ENCODE assay signal across 9 mouse cellular contexts in genomic region chr6:124998066-124998465, GRCm38 (mm10). TPM values are rescaled to one million over a fixed set of nuclear protein-coding genes. Genes with fewer than 3 reads are reported as not detected.
DNase-seq lines count a peak whose midpoint lies in the region; ATAC-seq and TF ChIP-seq lines count a peak whose summit lies in the region.
"Had no signal": no experiment of that assay in that cellular context is flagged by ENCODE, and none has a peak within 500 bp of the region (broad histone marks: within the 10 kb centered on the region; RNA-seq: fewer than 3 reads in every experiment).

No protein-coding gene starts in this region.

- H3K9me3 ChIP-seq in kidney, postnatal 0 days (replicated peaks; ENCODE audit: low read length), result no peaks in the 10 kb centered on the region
- no peaks in the 10 kb centered on the region for H3K9me3 ChIP-seq in hindbrain, postnatal 0 days (ENCODE audit: low read length)
- H3K9me3 ChIP-seq in neural tube, embryonic 14.5 days (ENCODE audit: control insufficient read depth, low read length), result no peaks in the 10 kb centered on the region

- H3K4me3 ChIP-seq in kidney, postnatal 0 days (replicated peaks; ENCODE audit: low read depth, low read length), result 0 out of 2 replicates have a peak overlapping the region, but pooled peaks have one; percentile 51
- peak overlapping the region; percentile 88 for H3K4me3 ChIP-seq in cortical plate, adult 2 months (ENCODE audit: insufficient read depth, low read length)
- H3K4me3 ChIP-seq in hindbrain, postnatal 0 days (ENCODE audit: low read length), result peak overlapping the region; percentile 73
- peak overlapping the region; percentile 61 for H3K4me3 ChIP-seq in neural tube, embryonic 14.5 days (ENCODE audit: low read depth, low read length)
- H3K4me3 ChIP-seq in thymus, adult 2 months (ENCODE audit: control insufficient read depth, insufficient read depth, low read length), result no peak overlapping the region

- peak overlapping the region; percentile 99 for H3K4me2 ChIP-seq in kidney, postnatal 0 days (ENCODE audit: low read length)
- H3K4me2 ChIP-seq in hindbrain, postnatal 0 days (ENCODE audit: low read depth, low read length), result peak overlapping the region; percentile 85
- peak overlapping the region; percentile 70 for H3K4me2 ChIP-seq in neural tube, embryonic 14.5 days (ENCODE audit: low read depth, low read length)

- WGBS in kidney, postnatal 0 days, result 5% methylated on average over 8 of the region's 8 CpGs
- WGBS in hindbrain, postnatal 0 days, result 10% methylated on average over 8 of the region's 8 CpGs
- WGBS in neural tube, embryonic 14.5 days, result 6% methylated on average over 8 of the region's 8 CpGs
- WGBS in thymus, adult 2 months, result 19% methylated on average over 8 of the region's 8 CpGs

- peak; percentile 43 for DNase-seq in kidney, postnatal 0 days (ENCODE audit: low spot score)
- DNase-seq in kidney, adult 9 months, result no peak
- no peak for DNase-seq in hindbrain, postnatal 0 days (ENCODE audit: low spot score)
- no peak for DNase-seq in thymus, adult 2 months
- no peak for DNase-seq in embryo, embryonic 11 days
- no peak for DNase-seq in adrenal gland, postnatal 36 days

- ATAC-seq in kidney, postnatal 0 days (replicated peaks; ENCODE audit: low FRiP score, low read depth), result no peak
- ATAC-seq in hindbrain, postnatal 0 days, result no peak
- ATAC-seq in neural tube, embryonic 14.5 days (ENCODE audit: low read depth), result no peak
- ATAC-seq: activated CD4-positive, CD25-positive, alpha-beta regulatory T cell, adult 4 months had no signal

- H3K27me3 ChIP-seq in kidney, postnatal 0 days (ENCODE audit: insufficient read depth, low read length), result peaks cover 26% of the 10 kb centered on the region
- H3K27me3 ChIP-seq in hindbrain, postnatal 0 days (ENCODE audit: insufficient read depth, low read length), result peaks cover 8% of the 10 kb centered on the region; the same call in 1 of the 2 replicates
- H3K27me3 ChIP-seq in neural tube, embryonic 14.5 days (ENCODE audit: control insufficient read depth, insufficient read depth, low read length), result peaks cover 20% of the 10 kb centered on the region
- H3K27me3 ChIP-seq in thymus, adult 2 months (ENCODE audit: control insufficient read depth, insufficient read depth, low read length), result peaks cover 15% of the 10 kb centered on the region; the same call in 1 of the 2 replicates

- TF ChIP-seq POLR2A in cortical plate, adult 2 months (IDR thresholded peaks at IDR 0.05; ENCODE audit: extremely low read depth, insufficient read depth, low read length), result peak; percentile 71; the same call in 1 of the 2 replicates
- TF ChIP-seq POLR2A in thymus, adult 2 months (IDR thresholded peaks at IDR 0.05; ENCODE audit: control insufficient read depth, extremely low read depth, insufficient read depth, low read length, poor library complexity), result no peak

- TF ChIP-seq CTCF in kidney, postnatal 0 days (IDR thresholded peaks at IDR 0.05; ENCODE audit: low read depth), result no peak
- TF ChIP-seq CTCF in cortical plate, adult 2 months (IDR thresholded peaks at IDR 0.05; ENCODE audit: extremely low read depth, insufficient read depth, low read length), result no peak
- no peak for TF ChIP-seq CTCF in hindbrain, postnatal 0 days (IDR thresholded peaks at IDR 0.05; ENCODE audit: low read depth)
- no peak for TF ChIP-seq CTCF in thymus, adult 2 months (IDR thresholded peaks at IDR 0.05; ENCODE audit: borderline replicate concordance, control insufficient read depth, extremely low read depth, insufficient read depth, low read length, poor library complexity)

- no peak overlapping the region for H3K27ac ChIP-seq in kidney, postnatal 0 days
- peak overlapping the region; percentile 68 for H3K27ac ChIP-seq in cortical plate, adult 2 months (ENCODE audit: insufficient read depth, low read length)
- peak overlapping the region; percentile 78; the same call in 1 of the 2 replicates for H3K27ac ChIP-seq in hindbrain, postnatal 0 days
- no peak overlapping the region for H3K27ac ChIP-seq in neural tube, embryonic 14.5 days (ENCODE audit: low read depth, low read length)
- no peak overlapping the region for H3K27ac ChIP-seq in thymus, adult 2 months (ENCODE audit: control insufficient read depth, insufficient read depth, low read length)

- no peaks in the 10 kb centered on the region for H3K36me3 ChIP-seq in kidney, postnatal 0 days (ENCODE audit: insufficient read depth, low read length)
- H3K36me3 ChIP-seq in hindbrain, postnatal 0 days (ENCODE audit: insufficient read depth, low read length), result 0 out of 2 replicates have a peak, but pooled peaks cover 3% of the 10 kb centered on the region
- H3K36me3 ChIP-seq in neural tube, embryonic 14.5 days (ENCODE audit: control insufficient read depth, insufficient read depth, low read length), result 0 out of 2 replicates have a peak, but pooled peaks cover 4% of the 10 kb centered on the region
- no peaks in the 10 kb centered on the region for H3K36me3 ChIP-seq in thymus, adult 2 months (ENCODE audit: control insufficient read depth, insufficient read depth, low read length)

- H3K4me1 ChIP-seq in kidney, postnatal 0 days (replicated peaks; ENCODE audit: insufficient read depth, low read length), result peaks cover 10% of the 10 kb centered on the region
- peaks cover 5% of the 10 kb centered on the region for H3K4me1 ChIP-seq in cortical plate, adult 2 months (ENCODE audit: control insufficient read depth, insufficient read depth, low read length)
- 0 out of 2 replicates have a peak, but pooled peaks cover 5% of the 10 kb centered on the region for H3K4me1 ChIP-seq in hindbrain, postnatal 0 days (ENCODE audit: insufficient read depth, low read length)
- H3K4me1 ChIP-seq in neural tube, embryonic 14.5 days (ENCODE audit: control insufficient read depth, insufficient read depth, low read length), result peaks cover 12% of the 10 kb centered on the region
- peaks cover 23% of the 10 kb centered on the region for H3K4me1 ChIP-seq in thymus, adult 2 months (replicated peaks; ENCODE audit: control insufficient read depth, insufficient read depth, low read length)

- H3K9ac ChIP-seq in kidney, postnatal 0 days (ENCODE audit: low read depth, low read length), result no peak overlapping the region
- peak overlapping the region; percentile 80 for H3K9ac ChIP-seq in hindbrain, postnatal 0 days (replicated peaks; ENCODE audit: low read length)
- peak overlapping the region; percentile 85 for H3K9ac ChIP-seq in neural tube, embryonic 14.5 days (replicated peaks; ENCODE audit: low read depth, low read length)

RNA-seq across cellular contexts. Expression of gene Pianp, which starts 1.6 kb away (rescaled TPM):
- polyA plus RNA-seq in kidney, postnatal 0 days (2015; fragmentation: Nextera tagmentation; extraction: Ambion mirVana), result 2.0 and 2.1 TPM in 2 replicates
- 157 and 164 TPM in 2 replicates for polyA plus RNA-seq in cortical plate, adult 2 months (2012; rRNA removed)
- total RNA-seq in hindbrain, postnatal 0 days (2014; rRNA removed), result 24.1 and 32.9 TPM in 2 replicates
- polyA plus RNA-seq in hindbrain, postnatal 0 days (2015; fragmentation: Nextera tagmentation; extraction: Ambion mirVana), result 58.9 and 65.4 TPM in 2 replicates
- 41.3 and 62.3 TPM in 2 replicates for polyA plus RNA-seq in neural tube, embryonic 14.5 days (2014; fragmentation: Nextera tagmentation; extraction: Ambion mirVana)
- 5.1 and 5.5 TPM in 2 replicates for polyA plus RNA-seq in thymus, adult 2 months (2012; rRNA removed)
- total RNA-seq in adrenal gland, postnatal 36 days (2021), result 1 to 10 TPM; 2.1 to 3.4 TPM
- polyA plus RNA-seq: activated CD4-positive, CD25-positive, alpha-beta regulatory T cell, adult 4 months had no signal

RNA-seq across cellular contexts. Expression of gene Zfp384, which starts 10.9 kb away (rescaled TPM):
- 11.3 and 11.4 TPM in 2 replicates for polyA plus RNA-seq in kidney, postnatal 0 days (2015; fragmentation: Nextera tagmentation; extraction: Ambion mirVana)
- 46.9 and 51.6 TPM in 2 replicates for polyA plus RNA-seq in cortical plate, adult 2 months (2012; rRNA removed)
- total RNA-seq in hindbrain, postnatal 0 days (2014; rRNA removed), result 37.3 and 38.6 TPM in 2 replicates
- polyA plus RNA-seq in hindbrain, postnatal 0 days (2015; fragmentation: Nextera tagmentation; extraction: Ambion mirVana), result 10.3 and 11.6 TPM in 2 replicates
- polyA plus RNA-seq in neural tube, embryonic 14.5 days (2014; fragmentation: Nextera tagmentation; extraction: Ambion mirVana), result 12.3 and 16.5 TPM in 2 replicates
- 117 and 126 TPM in 2 replicates for polyA plus RNA-seq in thymus, adult 2 months (2012; rRNA removed)
- total RNA-seq in adrenal gland, postnatal 36 days (2021), result 10 to 100 TPM; 41.3 to 53.8 TPM

RNA-seq across cellular contexts. Expression of gene Cops7a, which starts 32.7 kb away (rescaled TPM):
- 153 and 157 TPM in 2 replicates for polyA plus RNA-seq in kidney, postnatal 0 days (2015; fragmentation: Nextera tagmentation; extraction: Ambion mirVana)
- 279 and 280 TPM in 2 replicates for polyA plus RNA-seq in cortical plate, adult 2 months (2012; rRNA removed)
- total RNA-seq in hindbrain, postnatal 0 days (2014; rRNA removed), result 113 and 146 TPM in 2 replicates
- polyA plus RNA-seq in hindbrain, postnatal 0 days (2015; fragmentation: Nextera tagmentation; extraction: Ambion mirVana), result 97.1 and 101 TPM in 2 replicates
- polyA plus RNA-seq in neural tube, embryonic 14.5 days (2014; fragmentation: Nextera tagmentation; extraction: Ambion mirVana), result 89.5 and 93.8 TPM in 2 replicates
- 168 and 199 TPM in 2 replicates for polyA plus RNA-seq in thymus, adult 2 months (2012; rRNA removed)
- total RNA-seq in adrenal gland, postnatal 36 days (2021), result 100 to 1,000 TPM; 121 to 176 TPM

RNA-seq across cellular contexts. Expression of gene Ing4, which starts 41.5 kb away (rescaled TPM):
- polyA plus RNA-seq in kidney, postnatal 0 days (2015; fragmentation: Nextera tagmentation; extraction: Ambion mirVana), result 118 and 119 TPM in 2 replicates
- 69.7 and 78.6 TPM in 2 replicates for polyA plus RNA-seq in cortical plate, adult 2 months (2012; rRNA removed)
- total RNA-seq in hindbrain, postnatal 0 days (2014; rRNA removed), result 60.7 and 78.3 TPM in 2 replicates
- 97.6 and 102 TPM in 2 replicates for polyA plus RNA-seq in hindbrain, postnatal 0 days (2015; fragmentation: Nextera tagmentation; extraction: Ambion mirVana)
- 105 and 116 TPM in 2 replicates for polyA plus RNA-seq in neural tube, embryonic 14.5 days (2014; fragmentation: Nextera tagmentation; extraction: Ambion mirVana)
- polyA plus RNA-seq in thymus, adult 2 months (2012; rRNA removed), result 96.8 and 99.4 TPM in 2 replicates
- total RNA-seq in adrenal gland, postnatal 36 days (2021), result 10 to 100 TPM; 54.4 to 79.5 TPM

RNA-seq across cellular contexts. Expression of gene Acrbp, which starts 51.4 kb away (rescaled TPM):
- 4.2 and 4.5 TPM in 2 replicates for polyA plus RNA-seq in kidney, postnatal 0 days (2015; fragmentation: Nextera tagmentation; extraction: Ambion mirVana)
- 17.3 and 19.4 TPM in 2 replicates for polyA plus RNA-seq in cortical plate, adult 2 months (2012; rRNA removed)
- total RNA-seq in hindbrain, postnatal 0 days (2014; rRNA removed), result 10.5 and 17.3 TPM in 2 replicates
- 12.2 and 17.5 TPM in 2 replicates for polyA plus RNA-seq in hindbrain, postnatal 0 days (2015; fragmentation: Nextera tagmentation; extraction: Ambion mirVana)
- 16.8 and 19.8 TPM in 2 replicates for polyA plus RNA-seq in neural tube, embryonic 14.5 days (2014; fragmentation: Nextera tagmentation; extraction: Ambion mirVana)
- polyA plus RNA-seq in thymus, adult 2 months (2012; rRNA removed), result 70.8 and 89.5 TPM in 2 replicates
- 1 to 10 TPM; 6.9 to 7.1 TPM for total RNA-seq in adrenal gland, postnatal 36 days (2021)

Comparison
In these comparisons a context has a peak if more than half of its experiments do, and no peak if none do; other contexts are left out.
1. H3K27ac ChIP-seq: peak in cortical plate, adult 2 months (single experiment) and hindbrain, postnatal 0 days (single experiment); none in kidney, postnatal 0 days (single experiment), neural tube, embryonic 14.5 days (single experiment) and thymus, adult 2 months (single experiment).
2. Peak in every context shown above with its lines, with median percentiles within 50 percentile points of each other: H3K4me2 ChIP-seq.